Mouse (Mus musculus) thymus, postnatal 25 days (tissue): ENCODE measurements around the gene B230217C12Rik.

Source experiments
- DNase-seq: peaks from one replicate; pipeline ENCODE4 v3.0.0; 2022

Gene B230217C12Rik

GRCm38 (mm10) chr11:97840539-97840954 is at the start of gene B230217C12Rik:
Gene B230217C12Rik, plus strand, starts transcription at chr11:97840780.
- no peak for DNase-seq

GRCm38 (mm10) chr11:97793165-97793564 is 47.4 kb upstream of the B230217C12Rik start:
- peak; percentile 38 for DNase-seq

- peak; percentile 81 for DNase-seq
These were observed 43.7 kb upstream of the B230217C12Rik start for GRCm38 (mm10) chr11:97796910-97797309.

GRCm38 (mm10) chr11:97797369-97798082 is 43.1 kb upstream of the B230217C12Rik start:
- no peak for DNase-seq

GRCm38 (mm10) chr11:97798083-97798435 is 42.5 kb upstream of the B230217C12Rik start:
- no peak for DNase-seq

- DNase-seq: peak; percentile 93
These were observed 41.8 kb upstream of the B230217C12Rik start, which contains the start of gene Lasp1 for GRCm38 (mm10) chr11:97798782-97799145. Gene Lasp1, plus strand, starts transcription at chr11:97799000.

GRCm38 (mm10) chr11:97799146-97799993 is 41.2 kb upstream of the B230217C12Rik start:
- DNase-seq: peak; percentile 88

GRCm38 (mm10) chr11:97799994-97800690 is 40.4 kb upstream of the B230217C12Rik start:
- peak; percentile 86 for DNase-seq

- peak; percentile 52 for DNase-seq
These were observed 39.7 kb upstream of the B230217C12Rik start for GRCm38 (mm10) chr11:97800691-97801408.

- no peak for DNase-seq
These were observed 39.0 kb upstream of the B230217C12Rik start for GRCm38 (mm10) chr11:97801409-97802193.

- DNase-seq: no peak
These were observed 38.4 kb upstream of the B230217C12Rik start for GRCm38 (mm10) chr11:97802194-97802470.

- DNase-seq: no peak
These were observed 38.1 kb upstream of the B230217C12Rik start for GRCm38 (mm10) chr11:97802495-97802894.

GRCm38 (mm10) chr11:97803847-97804246 is 36.7 kb upstream of the B230217C12Rik start:
- no peak for DNase-seq

- DNase-seq: no peak
These were observed 35.5 kb upstream of the B230217C12Rik start for GRCm38 (mm10) chr11:97804841-97805661.

- no peak for DNase-seq
These were observed 34.6 kb upstream of the B230217C12Rik start for GRCm38 (mm10) chr11:97805662-97806612.

GRCm38 (mm10) chr11:97806613-97806964 is 34.0 kb upstream of the B230217C12Rik start:
- no peak for DNase-seq

GRCm38 (mm10) chr11:97807626-97808025 is 33.0 kb upstream of the B230217C12Rik start:
- DNase-seq: no peak

GRCm38 (mm10) chr11:97808093-97808492 is 32.5 kb upstream of the B230217C12Rik start:
- DNase-seq: peak; percentile 66

GRCm38 (mm10) chr11:97808621-97809234 is 31.9 kb upstream of the B230217C12Rik start:
- no peak for DNase-seq
